Mouse (Mus musculus): ENCODE measurements at regions not wholly inside any gene's neighbourhood (a gene's known extent, or its start where the extent isn't known, plus 50 kb on each side); places are given as distances from the start of the nearest gene placed in this dataset.

- no peak for DNase-seq
Observed at GRCm38 (mm10) chr4:56035543-56035942, 503.3 kb upstream of the Klf4 start.

- no peak for DNase-seq
Observed at GRCm38 (mm10) chr4:56028441-56028840, 496.2 kb upstream of the Klf4 start.

GRCm38 (mm10) chr4:56027258-56027657 is 495.0 kb upstream of the Klf4 start:
- DNase-seq: no peak

- no peak for DNase-seq
Observed at GRCm38 (mm10) chr4:56024478-56024877, 492.2 kb upstream of the Klf4 start.

- DNase-seq: no peak
Observed at GRCm38 (mm10) chr4:56018212-56018611, 485.9 kb upstream of the Klf4 start.

GRCm38 (mm10) chr4:56015481-56015880 is 483.2 kb upstream of the Klf4 start:
- DNase-seq: no peak

- no peak for DNase-seq
Observed at GRCm38 (mm10) chr4:56008287-56008686, 476.0 kb upstream of the Klf4 start.

- no peak for DNase-seq
Observed at GRCm38 (mm10) chr4:56004227-56004626, 472.0 kb upstream of the Klf4 start.

- no peak for DNase-seq
Observed at GRCm38 (mm10) chr4:56001312-56001731, 469.1 kb upstream of the Klf4 start.

GRCm38 (mm10) chr4:55984026-55984425 is 451.8 kb upstream of the Klf4 start:
- DNase-seq: no peak

GRCm38 (mm10) chr4:55978539-55978938 is 446.3 kb upstream of the Klf4 start:
- DNase-seq: no peak

- DNase-seq: no peak
Observed at GRCm38 (mm10) chr4:55976265-55976664, 444.0 kb upstream of the Klf4 start.

- no peak for DNase-seq
Observed at GRCm38 (mm10) chr4:55973706-55974105, 441.4 kb upstream of the Klf4 start.

GRCm38 (mm10) chr4:55972235-55972819 is 440.1 kb upstream of the Klf4 start:
- DNase-seq: no peak

- DNase-seq: no peak
Observed at GRCm38 (mm10) chr4:55960063-55960462, 427.8 kb upstream of the Klf4 start.

- DNase-seq: no peak
Observed at GRCm38 (mm10) chr4:55953701-55954100, 421.4 kb upstream of the Klf4 start.

- DNase-seq: no peak
Observed at GRCm38 (mm10) chr4:55952220-55952619, 420.0 kb upstream of the Klf4 start.

- DNase-seq: no peak
Observed at GRCm38 (mm10) chr4:55941423-55941822, 409.2 kb upstream of the Klf4 start.

- no peak for DNase-seq
Observed at GRCm38 (mm10) chr4:55938383-55938782, 406.1 kb upstream of the Klf4 start.

GRCm38 (mm10) chr4:55937833-55938232 is 405.6 kb upstream of the Klf4 start:
- no peak for DNase-seq

GRCm38 (mm10) chr4:55929141-55929782 is 397.0 kb upstream of the Klf4 start:
- DNase-seq: peak; percentile 13

- no peak for DNase-seq
Observed at GRCm38 (mm10) chr4:55928670-55929069, 396.4 kb upstream of the Klf4 start.

GRCm38 (mm10) chr4:55928196-55928595 is 395.9 kb upstream of the Klf4 start:
- no peak for DNase-seq

- no peak for DNase-seq
Observed at GRCm38 (mm10) chr4:55927391-55927790, 395.1 kb upstream of the Klf4 start.

GRCm38 (mm10) chr4:55924974-55925373 is 392.7 kb upstream of the Klf4 start:
- no peak for DNase-seq
